15 mouse cellular contexts compared by ENCODE assay signal in the genomic region with DNA sequence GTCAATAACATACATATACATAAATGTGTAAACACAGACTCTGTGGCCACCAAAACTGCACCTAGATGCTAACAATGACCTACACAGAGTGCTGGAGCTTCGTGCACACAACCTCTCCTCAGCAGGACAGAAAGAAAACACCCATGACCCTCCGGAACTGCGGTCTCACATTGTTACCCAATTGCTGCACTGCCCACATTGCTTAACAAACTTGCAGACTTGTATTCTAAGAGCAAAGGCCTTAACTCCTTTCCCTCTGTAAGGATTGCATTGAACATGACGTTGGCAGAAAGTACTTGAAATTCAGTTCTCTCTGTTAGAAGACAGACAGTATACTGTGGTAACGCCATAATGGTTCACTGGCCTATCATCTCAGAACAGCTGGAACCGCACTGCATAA.
"Had no signal": no experiment of that assay in that cellular context is flagged by ENCODE, and none has a peak within 500 bp of the region (broad histone marks: within the 10 kb centered on the region; RNA-seq: fewer than 3 reads in every experiment).

No protein-coding gene starts in this region.

- H3K4me2 ChIP-seq: limb, embryonic 15.5 days; lung, embryonic 14.5 days; midbrain, embryonic 13.5 days; neural tube, embryonic 12.5 days; stomach, embryonic 15.5 days had no signal

- H3K4me1 ChIP-seq: limb, embryonic 15.5 days; midbrain, embryonic 13.5 days; neural tube, embryonic 12.5 days; stomach, embryonic 15.5 days had no signal

- H3K27ac ChIP-seq: limb, embryonic 15.5 days; macrophage; midbrain, embryonic 13.5 days; neural tube, embryonic 12.5 days; stomach, embryonic 15.5 days had no signal

- DNase-seq: kidney, adult 8-10 months; kidney, postnatal 25 days; layer of hippocampus, adult 9-11 months; layer of hippocampus, postnatal 36 days; lung, embryonic 14.5 days; right cerebral cortex, postnatal 14 days; thymus, adult 2 months; thymus, postnatal 25 days had no signal

- H3K4me3 ChIP-seq: limb, embryonic 15.5 days; midbrain, embryonic 13.5 days; neural tube, embryonic 12.5 days; stomach, embryonic 15.5 days had no signal

- H3K9me3 ChIP-seq: limb, embryonic 15.5 days; midbrain, embryonic 13.5 days; neural tube, embryonic 12.5 days; stomach, embryonic 15.5 days had no signal

- H3K36me3 ChIP-seq: stomach, embryonic 15.5 days had no signal

- H3K9ac ChIP-seq: limb, embryonic 15.5 days; lung, embryonic 14.5 days; midbrain, embryonic 13.5 days; neural tube, embryonic 12.5 days; stomach, embryonic 15.5 days had no signal

- H3K27me3 ChIP-seq: limb, embryonic 15.5 days; midbrain, embryonic 13.5 days; neural tube, embryonic 12.5 days; stomach, embryonic 15.5 days had no signal

- ATAC-seq: inflammation-experienced regulatory T-cells, adult 6 months; intestine, postnatal 0 days; midbrain, embryonic 13.5 days had no signal
